ENCODE assay signal across 13 mouse cellular contexts in genomic region chr8:125718914-125719313, GRCm38 (mm10). TPM values are rescaled to one million over a fixed set of nuclear protein-coding genes. Genes with fewer than 3 reads are reported as not detected.
DNase-seq lines count a peak whose midpoint lies in the region; ATAC-seq and TF ChIP-seq lines count a peak whose summit lies in the region.
"Had no signal": no experiment of that assay in that cellular context is flagged by ENCODE, and none has a peak within 500 bp of the region (broad histone marks: within the 10 kb centered on the region; RNA-seq: fewer than 3 reads in every experiment).

No protein-coding gene starts in this region.

- peaks cover 3% of the 10 kb centered on the region; the same call in 1 of the 2 replicates for H3K9me3 ChIP-seq in E14TG2a.4 (ENCODE audit: low read length)
- H3K9me3 ChIP-seq in kidney, embryonic 16.5 days (ENCODE audit: low read length) = no peaks in the 10 kb centered on the region
- H3K9me3 ChIP-seq: heart, embryonic 15.5 days; intestine, embryonic 15.5 days had no signal

- WGBS in kidney, embryonic 16.5 days = 70% methylated on average over 4 of the region's 4 CpGs

- H3K27ac ChIP-seq in layer of hippocampus, adult 2 months = no peak overlapping the region
- H3K27ac ChIP-seq in kidney, embryonic 16.5 days (ENCODE audit: low read length) = no peak overlapping the region
- H3K27ac ChIP-seq: heart, embryonic 15.5 days; intestine, embryonic 15.5 days; macrophage had no signal

- no peak for ATAC-seq in kidney, embryonic 16.5 days (ENCODE audit: low FRiP score, low TSS enrichment)
- ATAC-seq: intestine, embryonic 15.5 days had no signal

- no peaks in the 10 kb centered on the region for H3K27me3 ChIP-seq in E14TG2a.4 (ENCODE audit: insufficient read depth, low read length)
- H3K27me3 ChIP-seq in kidney, embryonic 16.5 days (ENCODE audit: insufficient read depth, low read length) = no peaks in the 10 kb centered on the region; the same call in 1 of the 2 replicates
- H3K27me3 ChIP-seq: heart, embryonic 15.5 days; intestine, embryonic 15.5 days had no signal

- DNase-seq in layer of hippocampus, adult 2 months (ENCODE audit: low spot score in 2 of 2) = no peak
- DNase-seq in layer of hippocampus, postnatal 25 days (ENCODE audit: extremely low spot score in 1 of 2, low spot score in 1 of 2) = no peak
- DNase-seq in A20 (ENCODE audit: low read depth, low spot score) = peak; percentile 53
- peak; percentile 12 for DNase-seq in c-Kit-positive CD71-positive TER-119-positive erythroid progenitor cells, embryonic 14.5 days (ENCODE audit: low spot score)
- no peak for DNase-seq in urinary bladder, adult 2 months (ENCODE audit: low spot score)
- DNase-seq in heart, postnatal 14 days = no peak
- DNase-seq: layer of hippocampus, adult 9-11 months; retina, postnatal 1 day had no signal

- no peak overlapping the region for H3K4me2 ChIP-seq in kidney, embryonic 16.5 days (replicated peaks; ENCODE audit: low read depth, low read length)
- H3K4me2 ChIP-seq: heart, embryonic 15.5 days; intestine, embryonic 15.5 days had no signal

- no peak overlapping the region for H3K4me3 ChIP-seq in layer of hippocampus, adult 2 months
- no peak overlapping the region for H3K4me3 ChIP-seq in E14TG2a.4 (replicated peaks; ENCODE audit: low read length)
- H3K4me3 ChIP-seq in kidney, embryonic 16.5 days (ENCODE audit: low read length) = no peak overlapping the region
- H3K4me3 ChIP-seq: heart, embryonic 15.5 days; intestine, embryonic 15.5 days had no signal

- peaks cover 12% of the 10 kb centered on the region for H3K4me1 ChIP-seq in E14TG2a.4 (replicated peaks; ENCODE audit: low read depth, low read length)
- peaks cover 24% of the 10 kb centered on the region for H3K4me1 ChIP-seq in kidney, embryonic 16.5 days (ENCODE audit: insufficient read depth, low read length)

- intact Hi-C loops in heart, postnatal 14 days (cut with DNase I) = no loop called here

- peak; percentile 71 for TF ChIP-seq CTCF in layer of hippocampus, adult 2 months (conservative IDR thresholded peaks at IDR 0.05)
- TF ChIP-seq CTCF in E14TG2a.4 (conservative IDR thresholded peaks at IDR 0.05; ENCODE audit: low read length) = peak; percentile 89

- no peak overlapping the region for H3K9ac ChIP-seq in kidney, embryonic 16.5 days (replicated peaks; ENCODE audit: low read length)
- H3K9ac ChIP-seq: heart, embryonic 15.5 days; intestine, embryonic 15.5 days had no signal

- no peaks in the 10 kb centered on the region for H3K36me3 ChIP-seq in E14TG2a.4 (ENCODE audit: insufficient read depth, low read length)
- no peaks in the 10 kb centered on the region for H3K36me3 ChIP-seq in kidney, embryonic 16.5 days (ENCODE audit: insufficient read depth, low read length)
- H3K36me3 ChIP-seq: heart, embryonic 15.5 days; intestine, embryonic 15.5 days had no signal

RNA-seq across cellular contexts. Expression of gene Ntpcr, which starts 10.8 kb away (rescaled TPM):
- total RNA-seq in layer of hippocampus, adult 2 months (2021) = 10 to 100 TPM; 21.1 to 24.2 TPM
- 10 to 100 TPM; 21.0 to 21.4 TPM for total RNA-seq in layer of hippocampus, postnatal 25 days (2021)
- 39.7 and 52.9 TPM in 2 replicates for polyA plus RNA-seq in urinary bladder, adult 2 months (2012; rRNA removed)
- 30.3 and 30.8 TPM in 2 replicates for polyA plus RNA-seq in kidney, embryonic 16.5 days (2015; fragmentation: Nextera tagmentation; extraction: Ambion mirVana)
- 10 to 100 TPM; 15.9 to 17.8 TPM for total RNA-seq in heart, postnatal 14 days (2021)

RNA-seq across cellular contexts. Expression of gene Map10, which starts 49.3 kb away (rescaled TPM):
- total RNA-seq in layer of hippocampus, adult 2 months (2021) = 1 to 10 TPM; 6.3 to 6.9 TPM
- 1 to 10 TPM; 5.2 to 6.5 TPM for total RNA-seq in layer of hippocampus, postnatal 25 days (2021)
- 2.8 and 3.7 TPM in 2 replicates for polyA plus RNA-seq in urinary bladder, adult 2 months (2012; rRNA removed)
- 6.7 and 7.3 TPM in 2 replicates for polyA plus RNA-seq in kidney, embryonic 16.5 days (2015; fragmentation: Nextera tagmentation; extraction: Ambion mirVana)
- total RNA-seq in heart, postnatal 14 days (2021) = 1 to 10 TPM; 3.8 to 4.3 TPM

Comparison
In these comparisons a context has a peak if more than half of its experiments do, and no peak if none do; other contexts are left out.
1. DNase-seq: peak in A20 (single experiment) and c-Kit-positive CD71-positive TER-119-positive erythroid progenitor cells, embryonic 14.5 days (single experiment); none in layer of hippocampus, adult 2 months (0 of 2), layer of hippocampus, postnatal 25 days (0 of 2), urinary bladder, adult 2 months (single experiment) and heart, postnatal 14 days (0 of 2).